Mouse (Mus musculus) embryonic fibroblast, embryonic 13.5 days (primary cell): ENCODE results near the gene Spsb4.

Experiments used
- CTCF ChIP-seq: IDR thresholded peaks from 2 replicates; pipeline ENCODE4 v1.5.1; 2011; ENCODE audit warnings: mild to moderate bottlenecking, control low read depth, low read length, moderate library complexity, borderline replicate concordance; ENCODE audit not compliant: insufficient read depth
- POLR2A ChIP-seq: IDR thresholded peaks from 2 replicates; pipeline ENCODE4 v1.6.1; 2011; ENCODE audit warnings: low read depth, mild to moderate bottlenecking, control low read depth, low read length, moderate library complexity

DNA sequence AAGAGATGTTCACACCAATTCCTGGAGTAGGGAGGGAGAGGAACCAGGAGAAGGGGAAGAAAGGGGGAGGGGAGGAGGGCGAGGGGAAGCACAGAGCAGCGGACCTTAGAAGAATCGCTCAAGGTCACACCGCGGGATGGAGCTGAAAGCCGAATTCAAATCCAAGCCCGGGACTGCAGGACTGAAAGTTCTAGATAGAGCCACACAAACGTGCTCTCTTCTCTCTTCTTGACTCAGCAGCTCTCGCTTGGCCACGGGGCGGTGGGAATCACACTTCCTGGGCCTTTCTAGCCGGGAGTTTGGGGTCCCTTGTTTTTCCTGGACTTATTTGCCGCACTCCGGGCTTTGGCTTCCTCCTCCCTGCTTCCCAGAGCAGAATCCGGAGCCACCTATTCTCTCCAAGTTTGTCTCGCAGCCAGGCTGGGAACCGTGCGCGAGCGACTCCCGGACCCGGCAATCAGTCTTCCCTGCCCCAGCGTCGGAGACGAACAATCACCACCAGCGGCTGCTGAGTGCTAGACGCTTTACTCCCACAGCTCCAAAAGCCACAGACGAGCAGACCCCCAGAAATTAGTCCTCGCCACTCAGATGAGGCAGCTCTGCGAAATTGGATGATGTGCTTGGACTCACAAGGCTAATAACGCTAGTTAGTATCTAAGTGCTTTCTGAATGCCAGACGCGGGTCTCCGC lies 1.4 kb downstream of the Spsb4 start:
- TF ChIP-seq CTCF: no peak
- no peak for TF ChIP-seq POLR2A
